Mouse (Mus musculus) heart, adult 8-10 months (tissue): Measurements from ENCODE around the gene Dennd1a. TPM values are rescaled to one million over a fixed set of nuclear protein-coding genes. Genes with fewer than 3 reads are reported as not detected.
A peak's percentile ranks its signal among the peaks of the same experiment; 100 is the strongest.

Experiments
- DNase-seq: peaks from one replicate; pipeline ENCODE4 v3.0.0; 2022; ENCODE audit warnings: low spot score
- total RNA-seq, 4 experiments: library from RNA; stranded (reverse); gene quantifications; 2 replicates each; pipeline ENCODE4 v1.2.4; 2022

The Dennd1a gene
- total RNA-seq, 4 experiments from 2014 or later = 24.6 to 29.0 (median 27.3) TPM

GRCm38 (mm10) chr2:38223759-38224158 lies 63.4 kb downstream of the Dennd1a start:
- DNase-seq = peak; percentile 32

- no peak for DNase-seq
These were observed 65.7 kb downstream of the Dennd1a start for GRCm38 (mm10) chr2:38221461-38221860.

- no peak for DNase-seq
These were observed 66.3 kb downstream of the Dennd1a start for GRCm38 (mm10) chr2:38220687-38221435.

- DNase-seq = no peak
These were observed 67.5 kb downstream of the Dennd1a start for GRCm38 (mm10) chr2:38219666-38220065.

- no peak for DNase-seq
These were observed 74.1 kb downstream of the Dennd1a start for GRCm38 (mm10) chr2:38213041-38213440.

GRCm38 (mm10) chr2:38211426-38211825 lies 75.8 kb downstream of the Dennd1a start:
- DNase-seq = no peak

GRCm38 (mm10) chr2:38207752-38208151 lies 79.4 kb downstream of the Dennd1a start:
- DNase-seq = no peak

GRCm38 (mm10) chr2:38205281-38205680 lies 81.9 kb downstream of the Dennd1a start:
- DNase-seq = no peak

- no peak for DNase-seq
These were observed 82.5 kb downstream of the Dennd1a start for GRCm38 (mm10) chr2:38204696-38205095.

GRCm38 (mm10) chr2:38198072-38198471 lies 89.1 kb downstream of the Dennd1a start:
- no peak for DNase-seq

GRCm38 (mm10) chr2:38196199-38197060 lies 90.8 kb downstream of the Dennd1a start:
- no peak for DNase-seq

- no peak for DNase-seq
These were observed 95.2 kb downstream of the Dennd1a start for GRCm38 (mm10) chr2:38192007-38192406.

GRCm38 (mm10) chr2:38191601-38192000 lies 95.6 kb downstream of the Dennd1a start:
- no peak for DNase-seq

GRCm38 (mm10) chr2:38186438-38186837 lies 100.8 kb downstream of the Dennd1a start:
- no peak for DNase-seq

GRCm38 (mm10) chr2:38184977-38185376 lies 102.2 kb downstream of the Dennd1a start:
- DNase-seq = no peak

- DNase-seq = no peak
These were observed 103.3 kb downstream of the Dennd1a start for GRCm38 (mm10) chr2:38183881-38184280.

GRCm38 (mm10) chr2:38182283-38182682 lies 104.9 kb downstream of the Dennd1a start:
- DNase-seq = no peak

GRCm38 (mm10) chr2:38177583-38177978 lies 109.6 kb downstream of the Dennd1a start:
- DNase-seq = no peak

GRCm38 (mm10) chr2:38176870-38177582 lies 110.2 kb downstream of the Dennd1a start:
- DNase-seq = no peak

GRCm38 (mm10) chr2:38175276-38175675 lies 111.9 kb downstream of the Dennd1a start:
- no peak for DNase-seq

- DNase-seq = no peak
These were observed 118.6 kb downstream of the Dennd1a start for GRCm38 (mm10) chr2:38168606-38169005.

- DNase-seq = no peak
These were observed 121.2 kb downstream of the Dennd1a start for GRCm38 (mm10) chr2:38165966-38166365.
